Mouse (Mus musculus) hindbrain, postnatal 0 days (tissue): ENCODE measurements around the gene Lcn8. TPM values are rescaled to one million over a fixed set of nuclear protein-coding genes. Genes with fewer than 3 reads are reported as not detected.

Source experiments
- ATAC-seq: fragments of 200-750 bp; cut with Nextera tagmentation; 2 replicates; pipeline ENCODE4 v1.8.0; 2017; ENCODE audit warnings: mild to moderate bottlenecking, moderate TSS enrichment, moderate library complexity
- DNase-seq: peaks from one replicate; pipeline ENCODE4 v3.0.0-alpha.2; 2015; ENCODE audit warnings: low spot score
- H3K27ac ChIP-seq: fragments of 300-500 bp; sonication (generic); 2 replicates; pipeline ENCODE4 v1.5.1; 2014; ENCODE audit warnings: mild to moderate bottlenecking
- H3K27me3 ChIP-seq: fragments of 300-500 bp; sonication (generic); 2 replicates; pipeline ENCODE4 v1.6.1; 2014; ENCODE audit warnings: low read length, mixed read lengths; ENCODE audit not compliant: insufficient read depth
- H3K36me3 ChIP-seq: fragments of 300-500 bp; sonication (generic); 2 replicates; pipeline ENCODE4 v1.6.1; 2014; ENCODE audit warnings: low read length, mixed read lengths; ENCODE audit not compliant: insufficient read depth
- H3K4me1 ChIP-seq: fragments of 300-500 bp; sonication (generic); 2 replicates; pipeline ENCODE4 v1.6.1; 2014; ENCODE audit warnings: antibody characterized with exemption, low read length, mixed read lengths; ENCODE audit not compliant: insufficient read depth
- H3K4me2 ChIP-seq: fragments of 300-500 bp; sonication (generic); 2 replicates; pipeline ENCODE4 v1.6.1; 2014; ENCODE audit warnings: low read depth, mild to moderate bottlenecking, low read length, moderate library complexity, mixed read lengths
- H3K4me3 ChIP-seq: fragments of 300-500 bp; sonication (generic); 2 replicates; pipeline ENCODE4 v1.5.1; 2014; ENCODE audit warnings: low read length
- H3K9ac ChIP-seq: fragments of 300-500 bp; sonication (generic); replicated peaks from 2 replicates; pipeline ENCODE4 v1.6.1; 2014; ENCODE audit warnings: mild to moderate bottlenecking, low read length, moderate library complexity, mixed read lengths
- H3K9me3 ChIP-seq: fragments of 300-500 bp; sonication (generic); 2 replicates; pipeline ENCODE4 v1.6.1; 2016; ENCODE audit warnings: low read length, mixed read lengths
- CTCF ChIP-seq: IDR thresholded peaks from 2 replicates; pipeline ENCODE4 v1.5.1; 2016; ENCODE audit warnings: antibody characterized with exemption, control low read depth, low read depth
- WGBS: fragments of 180-500 bp; shearing (Covaris S2); extraction: QIAGEN DNeasy Blood & Tissue Kit; methylation state at CpG from one replicate; pipeline ENCODE4 v1.1.7; 2014; 5-methylcytosine and 5-hydroxymethylcytosine counted together
- polyA plus RNA-seq: library from polyadenylated mRNA; unstranded; fragments of >200 nt; fragmentation: Nextera tagmentation; extraction: Ambion mirVana; gene quantifications from 2 replicates; pipeline ENCODE4 v1.2.1, GENCODE M21; 2015
- total RNA-seq: library from RNA; depleted of rRNA; stranded (reverse); fragments of >200 nt; gene quantifications from 2 replicates; pipeline ENCODE4 v1.2.3, GENCODE M21; 2014

Gene Lcn8
- total and polyA plus RNA-seq, 2 experiments from 2014 or later: not detected

GRCm38 (mm10) chr2:25620852-25621228 is 32.1 kb upstream of the Lcn8 start:
- Histone ChIP-seq H3K9ac (peak overlapping the region; percentile 66; the same call in 1 of the 2 replicates), H3K9me3 (no peaks in the 10 kb centered on the region), H3K27ac (no peak overlapping the region), H3K36me3 (no peaks in the 10 kb centered on the region), H3K4me2 (peak overlapping the region; percentile 85), H3K27me3 (peaks cover 8% of the 10 kb centered on the region), H3K4me3 (peak overlapping the region; percentile 51; the same call in 1 of the 2 replicates), H3K4me1 (0 out of 2 replicates have a peak, but pooled peaks cover 7% of the 10 kb centered on the region)
- ATAC-seq: no peak
- no peak for TF ChIP-seq CTCF
- 76% methylated on average over 4 of the region's 4 CpGs for WGBS
- DNase-seq: no peak

GRCm38 (mm10) chr2:25621229-25622200 is 31.4 kb upstream of the Lcn8 start, which contains the start of gene Tmem141:
Gene Tmem141, minus strand, starts transcription at chr2:25622005.
- Histone ChIP-seq H3K9ac (peak within 1 kb of the TSS; percentile 66), H3K4me1 (0 out of 2 replicates have a peak, but pooled peaks cover 7% of the 10 kb centered on the region), H3K27ac (peak within 1 kb of the TSS; percentile 68), H3K36me3 (no peaks in the 10 kb centered on the region), H3K4me3 (peak within 1 kb of the TSS; percentile 51), H3K27me3 (0 out of 2 replicates have a peak, but pooled peaks cover 3% of the 10 kb centered on the region), H3K9me3 (no peaks in the 10 kb centered on the region), H3K4me2 (peak within 1 kb of the TSS; percentile 85)
- DNase-seq (peak; percentile 90), ATAC-seq (peak; percentile 96)
- 5% methylated on average over 34 of the region's 34 CpGs for WGBS
- peak; percentile 74 for TF ChIP-seq CTCF

GRCm38 (mm10) chr2:25625986-25626385 is 26.9 kb upstream of the Lcn8 start:
- no peak overlapping the region for H3K27ac ChIP-seq
- TF ChIP-seq CTCF: no peak
- H3K27me3 ChIP-seq: no peaks in the 10 kb centered on the region
- no peaks in the 10 kb centered on the region for H3K9me3 ChIP-seq
- H3K4me3 ChIP-seq: no peak overlapping the region
- WGBS: 65% methylated on average over 5 of the region's 5 CpGs
- no peaks in the 10 kb centered on the region for H3K36me3 ChIP-seq
- ATAC-seq: no peak
- DNase-seq: no peak
- H3K9ac ChIP-seq: no peak overlapping the region
- 0 out of 2 replicates have a peak, but pooled peaks cover 2% of the 10 kb centered on the region for H3K4me1 ChIP-seq
- H3K4me2 ChIP-seq: no peak overlapping the region

GRCm38 (mm10) chr2:25627811-25628210 is 25.1 kb upstream of the Lcn8 start, which contains the start of gene Fcna:
Gene Fcna, minus strand, starts transcription at chr2:25628030.
- Histone ChIP-seq H3K9me3 (no peaks in the 10 kb centered on the region), H3K27ac (no peak within 1 kb of the TSS), H3K4me3 (no peak within 1 kb of the TSS), H3K4me2 (no peak within 1 kb of the TSS), H3K9ac (no peak within 1 kb of the TSS), H3K4me1 (no peaks in the 10 kb centered on the region), H3K27me3 (no peaks in the 10 kb centered on the region), H3K36me3 (no peaks in the 10 kb centered on the region)
- 83% methylated on average over 6 of the region's 6 CpGs for WGBS
- no peak for ATAC-seq
- DNase-seq: no peak
- no peak for TF ChIP-seq CTCF

GRCm38 (mm10) chr2:25628738-25629137 is 24.2 kb upstream of the Lcn8 start:
- Histone ChIP-seq H3K4me3 (no peak overlapping the region), H3K4me1 (no peaks in the 10 kb centered on the region), H3K27me3 (no peaks in the 10 kb centered on the region), H3K36me3 (no peaks in the 10 kb centered on the region), H3K9ac (no peak overlapping the region), H3K4me2 (no peak overlapping the region), H3K9me3 (no peaks in the 10 kb centered on the region), H3K27ac (no peak overlapping the region)
- DNase-seq (no peak), ATAC-seq (no peak)
- 33% methylated on average over 4 of the region's 4 CpGs for WGBS
- no peak for TF ChIP-seq CTCF

GRCm38 (mm10) chr2:25633616-25634015 is 19.3 kb upstream of the Lcn8 start:
- no peak for TF ChIP-seq CTCF
- H3K27me3 ChIP-seq: no peaks in the 10 kb centered on the region
- H3K4me2 ChIP-seq: no peak overlapping the region
- DNase-seq (no peak), ATAC-seq (no peak)
- WGBS: 80% methylated on average over 3 of the region's 3 CpGs
- H3K27ac ChIP-seq: no peak overlapping the region
- no peaks in the 10 kb centered on the region for H3K36me3 ChIP-seq
- H3K4me1 ChIP-seq: no peaks in the 10 kb centered on the region
- no peaks in the 10 kb centered on the region for H3K9me3 ChIP-seq
- H3K9ac ChIP-seq: no peak overlapping the region
- no peak overlapping the region for H3K4me3 ChIP-seq
